Mouse (Mus musculus) stomach, postnatal 0 days (tissue): ENCODE results near the gene Gm45713. TPM values are rescaled to one million over a fixed set of nuclear protein-coding genes. Genes with fewer than 3 reads are reported as not detected.

Source experiments
- ATAC-seq: fragments of 200-750 bp; cut with Nextera tagmentation; 2 replicates; pipeline ENCODE4 v1.8.0; 2017; ENCODE audit not compliant: low FRiP score, low TSS enrichment
- DNase-seq: peaks from one replicate; pipeline ENCODE4 v3.0.0-alpha.2; 2016; ENCODE audit warnings: low spot score
- H3K27ac ChIP-seq: fragments of 300-500 bp; sonication (generic); replicated peaks from 2 replicates; pipeline ENCODE4 v1.5.1; 2014; ENCODE audit warnings: mild to moderate bottlenecking, control low read depth
- H3K27me3 ChIP-seq: fragments of 300-500 bp; sonication (generic); 2 replicates; pipeline ENCODE4 v1.6.1; 2014; ENCODE audit warnings: low read length; ENCODE audit not compliant: control insufficient read depth, insufficient read depth
- H3K36me3 ChIP-seq: fragments of 300-500 bp; sonication (generic); 2 replicates; pipeline ENCODE4 v1.6.1; 2014; ENCODE audit warnings: low read length, mixed read lengths; ENCODE audit not compliant: control insufficient read depth, insufficient read depth
- H3K4me1 ChIP-seq: fragments of 300-500 bp; sonication (generic); replicated peaks from 2 replicates; pipeline ENCODE4 v1.6.1; 2014; ENCODE audit warnings: antibody characterized with exemption; ENCODE audit not compliant: control insufficient read depth, insufficient read depth
- H3K4me2 ChIP-seq: fragments of 300-500 bp; sonication (generic); replicated peaks from 2 replicates; pipeline ENCODE4 v1.6.1; 2014; ENCODE audit warnings: low read depth, mild to moderate bottlenecking, control low read depth, moderate library complexity
- H3K4me3 ChIP-seq: fragments of 300-500 bp; sonication (generic); 2 replicates; pipeline ENCODE4 v1.5.1; 2014; ENCODE audit warnings: low read depth, low read length, control low read depth
- H3K9ac ChIP-seq: fragments of 300-500 bp; sonication (generic); 2 replicates; pipeline ENCODE4 v1.6.1; 2014; ENCODE audit warnings: mild to moderate bottlenecking, low read length, control low read depth, mixed read lengths
- H3K9me3 ChIP-seq: fragments of 300-500 bp; sonication (generic); 2 replicates; pipeline ENCODE4 v1.6.1; 2016; ENCODE audit warnings: low read length; ENCODE audit not compliant: control insufficient read depth
- CTCF ChIP-seq: IDR thresholded peaks from 2 replicates; pipeline ENCODE4 v1.5.1; 2016; ENCODE audit warnings: antibody characterized with exemption, low read depth, mild to moderate bottlenecking, moderate library complexity
- EP300 ChIP-seq: optimal IDR thresholded peaks from 2 replicates; pipeline ENCODE3; 2016; ENCODE audit warnings: antibody characterized with exemption
- WGBS: fragments of 180-500 bp; shearing (Covaris S2); extraction: QIAGEN DNeasy Blood & Tissue Kit; methylation state at CpG from one replicate; pipeline ENCODE4 v1.1.7; 2014; 5-methylcytosine and 5-hydroxymethylcytosine counted together
- polyA plus RNA-seq: library from polyadenylated mRNA; unstranded; fragments of >200 nt; fragmentation: Nextera tagmentation; extraction: Ambion mirVana; gene quantifications from 2 replicates; pipeline ENCODE4 v1.2.1, GENCODE M21; 2015

Gm45713 gene
- polyA plus RNA-seq, 1 experiment from 2014 or later: 1.1 TPM

GRCm38 (mm10) chr7:45161612-45162473, 25.8 kb upstream of the Gm45713 start:
- Histone ChIP-seq H3K4me3 (peak overlapping the region; percentile 35), H3K27ac (0 out of 2 replicates have a peak overlapping the region, but pooled peaks have one; percentile 13), H3K27me3 (peaks cover 10% of the 10 kb centered on the region; the same call in 1 of the 2 replicates), H3K9me3 (no peaks in the 10 kb centered on the region), H3K4me1 (peaks cover 4% of the 10 kb centered on the region; the same call in 1 of the 2 replicates), H3K36me3 (peaks cover 2% of the 10 kb centered on the region; the same call in 1 of the 2 replicates), H3K9ac (0 out of 2 replicates have a peak overlapping the region, but pooled peaks have one; percentile 35), H3K4me2 (peak overlapping the region; percentile 63)
- DNase-seq: peak; percentile 88
- WGBS: 4% methylated on average over 35 of the region's 35 CpGs
- TF ChIP-seq EP300 (no peak), CTCF (peak; percentile 85)
- ATAC-seq: peak; percentile 74

- WGBS: 93% methylated on average over 3 of the region's 3 CpGs
- Histone ChIP-seq H3K27me3 (peaks cover 10% of the 10 kb centered on the region; the same call in 1 of the 2 replicates), H3K4me2 (no peak overlapping the region), H3K9ac (no peak overlapping the region), H3K27ac (no peak overlapping the region), H3K36me3 (peaks cover 2% of the 10 kb centered on the region; the same call in 1 of the 2 replicates), H3K9me3 (no peaks in the 10 kb centered on the region), H3K4me3 (no peak overlapping the region), H3K4me1 (peaks cover 4% of the 10 kb centered on the region; the same call in 1 of the 2 replicates)
- TF ChIP-seq EP300: no peak
- TF ChIP-seq CTCF: no peak
- DNase-seq (no peak), ATAC-seq (no peak)
These were observed 24.8 kb upstream of the Gm45713 start for GRCm38 (mm10) chr7:45160866-45161265.

GRCm38 (mm10) chr7:45160316-45160800, 24.3 kb upstream of the Gm45713 start:
- TF ChIP-seq CTCF (no peak), EP300 (no peak)
- no peak for DNase-seq
- H3K4me3 ChIP-seq: no peak overlapping the region

GRCm38 (mm10) chr7:45158991-45159390, 23.0 kb upstream of the Gm45713 start:
- H3K36me3 ChIP-seq: peaks cover 2% of the 10 kb centered on the region; the same call in 1 of the 2 replicates
- H3K4me3 ChIP-seq: no peak overlapping the region
- H3K4me2 ChIP-seq: no peak overlapping the region
- DNase-seq: no peak
- no peaks in the 10 kb centered on the region for H3K27me3 ChIP-seq
- H3K9ac ChIP-seq: no peak overlapping the region
- no peak overlapping the region for H3K27ac ChIP-seq
- peaks cover 3% of the 10 kb centered on the region; the same call in 1 of the 2 replicates for H3K4me1 ChIP-seq
- no peaks in the 10 kb centered on the region for H3K9me3 ChIP-seq
- TF ChIP-seq EP300 (no peak), CTCF (no peak)
- 85% methylated on average over 6 of the region's 6 CpGs for WGBS
- ATAC-seq: no peak

More at GRCm38 (mm10) chr7:45160316-45160800, 24.3 kb upstream of the Gm45713 start:
- Histone ChIP-seq H3K4me2 (no peak overlapping the region), H3K4me1 (peaks cover 4% of the 10 kb centered on the region; the same call in 1 of the 2 replicates), H3K27me3 (peaks cover 7% of the 10 kb centered on the region; the same call in 1 of the 2 replicates), H3K9ac (no peak overlapping the region), H3K36me3 (peaks cover 2% of the 10 kb centered on the region; the same call in 1 of the 2 replicates), H3K9me3 (no peaks in the 10 kb centered on the region), H3K27ac (no peak overlapping the region)
- WGBS: 91% methylated on average over 6 of the region's 6 CpGs
- ATAC-seq: no peak

- Histone ChIP-seq H3K4me2 (no peak overlapping the region), H3K36me3 (peaks cover 2% of the 10 kb centered on the region; the same call in 1 of the 2 replicates), H3K9ac (no peak overlapping the region), H3K4me1 (no peaks in the 10 kb centered on the region; the same call in 1 of the 2 replicates), H3K4me3 (no peak overlapping the region), H3K9me3 (no peaks in the 10 kb centered on the region), H3K27me3 (no peaks in the 10 kb centered on the region), H3K27ac (no peak overlapping the region)
- TF ChIP-seq EP300: no peak
- no peak for TF ChIP-seq CTCF
- 84% methylated on average over 14 of the region's 14 CpGs for WGBS
- ATAC-seq (no peak), DNase-seq (no peak)
These were observed 21.4 kb upstream of the Gm45713 start for GRCm38 (mm10) chr7:45157459-45157858.
